Mouse (Mus musculus) liver, embryonic 11.5 days (tissue): ENCODE measurements around the gene Dpm3. TPM values are rescaled to one million over a fixed set of nuclear protein-coding genes. Genes with fewer than 3 reads are reported as not detected.

Experiments
- ATAC-seq: fragments of 200-750 bp; cut with Nextera tagmentation; replicated peaks from 2 replicates; pipeline ENCODE4 v1.8.0; 2017; ENCODE audit warnings: moderate number of reproducible peaks, mild to moderate bottlenecking, moderate TSS enrichment, moderate library complexity; ENCODE audit not compliant: low FRiP score
- DNase-seq: peaks from one replicate; pipeline ENCODE4 v3.0.0-alpha.2; 2017; ENCODE audit warnings: low spot score
- H3K27ac ChIP-seq: fragments of 300-500 bp; sonication (generic); 2 replicates; pipeline ENCODE4 v1.5.1; 2014; ENCODE audit warnings: mild to moderate bottlenecking, low read depth, low read length, control low read depth
- H3K27me3 ChIP-seq: fragments of 300-500 bp; sonication (generic); replicated peaks from 2 replicates; pipeline ENCODE4 v1.6.1; 2014; ENCODE audit warnings: low read length, mixed read lengths; ENCODE audit not compliant: control insufficient read depth, insufficient read depth
- H3K36me3 ChIP-seq: fragments of 300-500 bp; sonication (generic); 2 replicates; pipeline ENCODE4 v1.6.1; 2014; ENCODE audit warnings: mild to moderate bottlenecking, low read length, moderate library complexity, mixed read lengths; ENCODE audit not compliant: control insufficient read depth, insufficient read depth
- H3K4me1 ChIP-seq: fragments of 300-500 bp; sonication (generic); replicated peaks from 2 replicates; pipeline ENCODE4 v1.6.1; 2014; ENCODE audit warnings: low read length, mixed read lengths; ENCODE audit not compliant: control insufficient read depth, insufficient read depth
- H3K4me2 ChIP-seq: fragments of 300-500 bp; sonication (generic); 2 replicates; pipeline ENCODE4 v1.6.1; 2014; ENCODE audit warnings: mild to moderate bottlenecking, control low read depth, moderate library complexity
- H3K4me3 ChIP-seq: fragments of 300-500 bp; sonication (generic); 2 replicates; pipeline ENCODE4 v1.5.1; 2014; ENCODE audit warnings: low read depth, low read length, control low read depth
- H3K9ac ChIP-seq: fragments of 300-500 bp; sonication (generic); 2 replicates; pipeline ENCODE4 v1.6.1; 2014; ENCODE audit warnings: low read depth, low read length, control low read depth
- H3K9me3 ChIP-seq: fragments of 300-500 bp; sonication (generic); 2 replicates; pipeline ENCODE4 v1.6.1; 2016; ENCODE audit warnings: low read length, inconsistent platforms, mixed read lengths; ENCODE audit not compliant: control insufficient read depth
- WGBS: fragments of 180-500 bp; shearing (Covaris S2); extraction: QIAGEN DNeasy Blood & Tissue Kit; methylation state at CpG from one replicate; pipeline ENCODE4 v1.1.7; 2014; 5-methylcytosine and 5-hydroxymethylcytosine counted together
- polyA plus RNA-seq: library from polyadenylated mRNA; unstranded; fragments of >200 nt; fragmentation: Nextera tagmentation; extraction: Ambion mirVana; gene quantifications from 2 replicates; pipeline ENCODE4 v1.2.1, GENCODE M21; 2014

Gene Dpm3
- polyA plus RNA-seq, 1 experiment from 2014 or later = 118 TPM

GRCm38 (mm10) chr3:89218271-89218670, 40.9 kb upstream of the Dpm3 start:
- no peak overlapping the region for H3K27ac ChIP-seq
- DNase-seq = no peak
- H3K4me1 ChIP-seq = peaks cover 18% of the 10 kb centered on the region
- ATAC-seq = no peak
- H3K36me3 ChIP-seq = no peaks in the 10 kb centered on the region
- H3K4me3 ChIP-seq = no peak overlapping the region
- H3K4me2 ChIP-seq = no peak overlapping the region
- 78% methylated on average over 1 of the region's 1 CpGs for WGBS
- H3K9ac ChIP-seq = no peak overlapping the region
- H3K27me3 ChIP-seq = no peaks in the 10 kb centered on the region; the same call in 1 of the 2 replicates
- H3K9me3 ChIP-seq = no peaks in the 10 kb centered on the region

- DNase-seq (no peak), ATAC-seq (no peak)
- Histone ChIP-seq H3K4me1 (peaks cover 15% of the 10 kb centered on the region), H3K9ac (no peak overlapping the region), H3K36me3 (no peaks in the 10 kb centered on the region), H3K4me3 (no peak overlapping the region), H3K4me2 (no peak overlapping the region), H3K27ac (0 out of 2 replicates have a peak overlapping the region, but pooled peaks have one; percentile 16), H3K9me3 (no peaks in the 10 kb centered on the region), H3K27me3 (no peaks in the 10 kb centered on the region; the same call in 1 of the 2 replicates)
- WGBS = 29% methylated on average over 8 of the region's 8 CpGs
These were observed 39.6 kb upstream of the Dpm3 start for GRCm38 (mm10) chr3:89219546-89219945.

- Histone ChIP-seq H3K9me3 (no peaks in the 10 kb centered on the region), H3K4me3 (no peak overlapping the region), H3K27ac (no peak overlapping the region), H3K4me2 (no peak overlapping the region), H3K36me3 (no peaks in the 10 kb centered on the region), H3K9ac (no peak overlapping the region), H3K27me3 (peaks cover 13% of the 10 kb centered on the region), H3K4me1 (peaks cover 6% of the 10 kb centered on the region)
- no peak for ATAC-seq
- no peak for DNase-seq
- WGBS = 76% methylated on average over 5 of the region's 5 CpGs
These were observed 38.0 kb upstream of the Dpm3 start for GRCm38 (mm10) chr3:89221167-89221566.

GRCm38 (mm10) chr3:89224796-89225195, 34.4 kb upstream of the Dpm3 start:
- H3K36me3 ChIP-seq = no peaks in the 10 kb centered on the region
- H3K4me2 ChIP-seq = no peak overlapping the region
- ATAC-seq (no peak), DNase-seq (no peak)
- H3K4me1 ChIP-seq = peaks cover 27% of the 10 kb centered on the region
- no peak overlapping the region for H3K27ac ChIP-seq
- no peak overlapping the region for H3K9ac ChIP-seq
- WGBS = 71% methylated on average over 11 of the region's 11 CpGs
- H3K9me3 ChIP-seq = no peaks in the 10 kb centered on the region
- H3K27me3 ChIP-seq = peaks cover 37% of the 10 kb centered on the region
- H3K4me3 ChIP-seq = no peak overlapping the region

- H3K4me1 ChIP-seq = peaks cover 27% of the 10 kb centered on the region
- no peaks in the 10 kb centered on the region for H3K36me3 ChIP-seq
- no peak overlapping the region for H3K4me3 ChIP-seq
- DNase-seq = no peak
- H3K9ac ChIP-seq = no peak overlapping the region
- 60% methylated on average over 12 of the region's 12 CpGs for WGBS
- no peak overlapping the region for H3K4me2 ChIP-seq
- no peak for ATAC-seq
- H3K9me3 ChIP-seq = no peaks in the 10 kb centered on the region
- no peak overlapping the region for H3K27ac ChIP-seq
- peaks cover 38% of the 10 kb centered on the region for H3K27me3 ChIP-seq
These were observed 33.8 kb upstream of the Dpm3 start for GRCm38 (mm10) chr3:89225321-89225815.

GRCm38 (mm10) chr3:89225918-89226317, 33.2 kb upstream of the Dpm3 start:
- Histone ChIP-seq H3K4me2 (no peak overlapping the region), H3K27me3 (peaks cover 38% of the 10 kb centered on the region), H3K36me3 (no peaks in the 10 kb centered on the region), H3K9ac (no peak overlapping the region; the same call in 1 of the 2 replicates), H3K4me1 (peaks cover 27% of the 10 kb centered on the region), H3K27ac (no peak overlapping the region), H3K4me3 (no peak overlapping the region), H3K9me3 (no peaks in the 10 kb centered on the region)
- 41% methylated on average over 4 of the region's 4 CpGs for WGBS
- DNase-seq (no peak), ATAC-seq (no peak)

- Histone ChIP-seq H3K4me2 (peak overlapping the region; percentile 69; the same call in 1 of the 2 replicates), H3K27me3 (peaks cover 38% of the 10 kb centered on the region)
- WGBS = 35% methylated on average over 11 of the region's 11 CpGs
These were observed 32.8 kb upstream of the Dpm3 start for GRCm38 (mm10) chr3:89226361-89226760.

GRCm38 (mm10) chr3:89226900-89227299, 32.3 kb upstream of the Dpm3 start, which contains the start of gene Mtx1:
Gene Mtx1, minus strand, starts transcription at chr3:89227088.
- DNase-seq = no peak
- Histone ChIP-seq H3K36me3 (no peaks in the 10 kb centered on the region), H3K9ac (peak within 1 kb of the TSS; percentile 9; the same call in 1 of the 2 replicates), H3K4me3 (peak within 1 kb of the TSS; percentile 45), H3K27ac (no peak within 1 kb of the TSS), H3K4me2 (peak within 1 kb of the TSS; percentile 69), H3K9me3 (no peaks in the 10 kb centered on the region), H3K27me3 (peaks cover 44% of the 10 kb centered on the region), H3K4me1 (peaks cover 27% of the 10 kb centered on the region)
- WGBS = 10% methylated on average over 21 of the region's 21 CpGs
- ATAC-seq = no peak

More at GRCm38 (mm10) chr3:89226361-89226760, 32.8 kb upstream of the Dpm3 start:
- DNase-seq (no peak), ATAC-seq (no peak)
- Histone ChIP-seq H3K27ac (no peak overlapping the region), H3K9ac (no peak overlapping the region; the same call in 1 of the 2 replicates), H3K4me1 (peaks cover 27% of the 10 kb centered on the region), H3K36me3 (no peaks in the 10 kb centered on the region), H3K9me3 (no peaks in the 10 kb centered on the region), H3K4me3 (no peak overlapping the region)
